Mouse (Mus musculus) spleen, adult 2 months (tissue): ENCODE data around the gene Klf12.

Experiments used
- CTCF ChIP-seq: fragments of 200-500 bp; IDR thresholded peaks from 2 replicates; pipeline ENCODE4 v1.5.1; 2011; ENCODE audit warnings: mild to moderate bottlenecking, inconsistent platforms; ENCODE audit not compliant: insufficient read depth, insufficient read length, insufficient replicate concordance; ENCODE audit errors: extremely low read depth
- POLR2A ChIP-seq: fragments of 200-500 bp; IDR thresholded peaks from 2 replicates; pipeline ENCODE4 v1.6.1; 2011; ENCODE audit warnings: low read depth, low read length, inconsistent platforms

GRCm38 (mm10) chr14:100069543-100070090, 214.9 kb downstream of the Klf12 start:
- TF ChIP-seq POLR2A (no peak), CTCF (no peak)
